Mouse (Mus musculus) CH12.LX (cell line): ENCODE data around the gene Crip2. TPM values are rescaled to one million over a fixed set of nuclear protein-coding genes. Genes with fewer than 3 reads are reported as not detected.
A peak's percentile ranks its signal among the peaks of the same experiment; 100 is the strongest.

ENCODE experiments used
- DNase-seq: peaks from one replicate; pipeline ENCODE4 v3.0.0-alpha.2; 2013; ENCODE audit errors: extremely low read depth
- H3K27ac ChIP-seq: 2 replicates; pipeline ENCODE4 v1.5.1; 2012; ENCODE audit warnings: low read depth, mild to moderate bottlenecking, control low read depth, moderate library complexity; ENCODE audit not compliant: insufficient read depth
- H3K27me3 ChIP-seq: replicated peaks from 2 replicates; pipeline ENCODE3; 2012; ENCODE audit warnings: inconsistent platforms
- H3K36me3 ChIP-seq, 2 experiments: replicated peaks in 1 of 2; 2 replicates each; pipeline versions ENCODE3 to v1.6.1; 2012; ENCODE audit warnings: inconsistent platforms in 1 of 2, low read length in 1 of 2, mild to moderate bottlenecking in 1 of 2, mixed read lengths in 1 of 2, moderate library complexity in 1 of 2; ENCODE audit not compliant: control insufficient read depth in 1 of 2, insufficient read depth in 1 of 2
- H3K4me1 ChIP-seq, 2 experiments: 2 replicates each; pipeline ENCODE4 v1.6.1; 2012; ENCODE audit warnings: inconsistent platforms in 1 of 2, moderate library complexity in 1 of 2; ENCODE audit not compliant: insufficient read depth in 2 of 2, control insufficient read depth in 1 of 2
- H3K4me2 ChIP-seq: 2 replicates; pipeline ENCODE4 v1.6.1; 2012; ENCODE audit warnings: low read depth, mild to moderate bottlenecking, control low read depth; ENCODE audit not compliant: poor library complexity, insufficient read depth, severe bottlenecking
- H3K4me3 ChIP-seq, 3 experiments: fragments of 150-350 bp in 1 of 3; sonication (generic) in 1 of 3; replicated peaks in 1 of 3; 2 replicates each; pipeline versions ENCODE3 to v1.5.1; 2011 to 2012; ENCODE audit warnings: low read depth in 2 of 3, low read length in 2 of 3, mild to moderate bottlenecking in 2 of 3, moderate library complexity in 2 of 3, control low read depth in 1 of 3, improper control_type of control experiment in 1 of 3, inconsistent platforms in 1 of 3, mixed read lengths in 1 of 3; ENCODE audit not compliant: poor library complexity in 1 of 3
- H3K79me2 ChIP-seq: replicated peaks from 2 replicates; pipeline ENCODE4 v1.6.1; 2012; ENCODE audit warnings: mild to moderate bottlenecking, moderate library complexity; ENCODE audit not compliant: control insufficient read depth, poor library complexity, insufficient read depth, severe bottlenecking; ENCODE audit errors: extremely low read depth
- H3K9ac ChIP-seq: 2 replicates; pipeline ENCODE4 v1.6.1; 2012; ENCODE audit warnings: low read depth, mild to moderate bottlenecking, control low read depth, moderate library complexity; ENCODE audit not compliant: insufficient read depth
- H3K9me3 ChIP-seq: replicated peaks from 2 replicates; pipeline ENCODE3; 2012; ENCODE audit warnings: low read length, inconsistent platforms, mixed read lengths
- BHLHE40 ChIP-seq: IDR thresholded peaks from 2 replicates; pipeline ENCODE4 v1.6.1; 2011; ENCODE audit warnings: mild to moderate bottlenecking, low read depth, low read length, improper control_type of control experiment
- CHD1 ChIP-seq: IDR thresholded peaks from 2 replicates; pipeline ENCODE4 v1.6.1; 2012; ENCODE audit warnings: low read depth, low read length, improper control_type of control experiment, inconsistent platforms
- CHD2 ChIP-seq: IDR thresholded peaks from 2 replicates; pipeline ENCODE4 v1.6.1; 2011; ENCODE audit warnings: low read length, improper control_type of control experiment
- CTCF ChIP-seq, 2 experiments: IDR thresholded peaks in 1 of 2; conservative IDR thresholded peaks in 1 of 2; 2 replicates each; pipeline ENCODE4 v1.5.1; 2011 to 2012; ENCODE audit warnings: low read depth in 2 of 2, low read length in 2 of 2, improper control_type of control experiment in 1 of 2, inconsistent platforms in 1 of 2, mild to moderate bottlenecking in 1 of 2, moderate library complexity in 1 of 2
- E2F4 ChIP-seq: IDR thresholded peaks from 2 replicates; pipeline ENCODE4 v1.6.1; 2011; ENCODE audit warnings: low read depth, low read length, improper control_type of control experiment; ENCODE audit not compliant: insufficient replicate concordance
- ELF1 ChIP-seq: IDR thresholded peaks from 2 replicates; pipeline ENCODE4 v1.6.1; 2014; ENCODE audit warnings: low read depth, mild to moderate bottlenecking, inconsistent platforms, low read length, improper control_type of control experiment
- ETS1 ChIP-seq: conservative IDR thresholded peaks from 2 replicates; pipeline ENCODE4 v1.6.1; 2012; ENCODE audit warnings: low read depth, mild to moderate bottlenecking, inconsistent platforms, low read length, improper control_type of control experiment, moderate library complexity
- HCFC1 ChIP-seq: IDR thresholded peaks from 2 replicates; pipeline ENCODE4 v1.6.1; 2012; ENCODE audit warnings: low read depth, mild to moderate bottlenecking, inconsistent platforms, low read length, improper control_type of control experiment
- IRF4 ChIP-seq: IDR thresholded peaks from 2 replicates; pipeline ENCODE4 v1.6.1; 2014; ENCODE audit warnings: low read depth, mild to moderate bottlenecking, inconsistent platforms, low read length, improper control_type of control experiment
- JUN ChIP-seq: IDR thresholded peaks from 2 replicates; pipeline ENCODE4 v1.6.1; 2011; ENCODE audit warnings: low read depth, mild to moderate bottlenecking, low read length, improper control_type of control experiment, moderate library complexity; ENCODE audit not compliant: insufficient read depth
- JUND ChIP-seq: conservative IDR thresholded peaks from 2 replicates; pipeline ENCODE4 v1.6.1; 2011; ENCODE audit warnings: low read depth, low read length, improper control_type of control experiment
- KAT2A ChIP-seq: IDR thresholded peaks from 2 replicates; pipeline ENCODE4 v1.6.1; 2012; ENCODE audit warnings: low read length, improper control_type of control experiment, inconsistent platforms; ENCODE audit not compliant: insufficient replicate concordance
- MAFK ChIP-seq: IDR thresholded peaks from 2 replicates; pipeline ENCODE4 v1.6.1; 2011; ENCODE audit warnings: low read length, improper control_type of control experiment; ENCODE audit not compliant: insufficient replicate concordance
- MAX ChIP-seq: IDR thresholded peaks from 2 replicates; pipeline ENCODE4 v1.6.1; 2011; ENCODE audit warnings: low read length, improper control_type of control experiment
- MAZ ChIP-seq: IDR thresholded peaks from 2 replicates; pipeline ENCODE4 v1.6.1; 2012; ENCODE audit warnings: low read depth, mild to moderate bottlenecking, inconsistent platforms, low read length, improper control_type of control experiment, moderate library complexity
- MEF2A ChIP-seq: IDR thresholded peaks from 2 replicates; pipeline ENCODE4 v1.6.1; 2014; ENCODE audit warnings: low read depth, mild to moderate bottlenecking, inconsistent platforms, low read length, improper control_type of control experiment, borderline replicate concordance
- MXI1 ChIP-seq: IDR thresholded peaks from 2 replicates; pipeline ENCODE4 v1.6.1; 2011; ENCODE audit warnings: mild to moderate bottlenecking, low read depth, low read length, improper control_type of control experiment
- NELFE ChIP-seq: IDR thresholded peaks from 2 replicates; pipeline ENCODE4 v1.6.1; 2011; ENCODE audit warnings: low read depth, low read length, improper control_type of control experiment
- NRF1 ChIP-seq: IDR thresholded peaks from 2 replicates; pipeline ENCODE4 v1.6.1; 2014; ENCODE audit warnings: low read depth, mild to moderate bottlenecking, inconsistent platforms, low read length, improper control_type of control experiment, moderate library complexity
- PAX5 ChIP-seq: IDR thresholded peaks from 2 replicates; pipeline ENCODE4 v1.6.1; 2012; ENCODE audit warnings: low read length, inconsistent platforms, mixed read lengths
- POLR2A ChIP-seq: IDR thresholded peaks from 2 replicates; pipeline ENCODE4 v1.6.1; 2011; ENCODE audit warnings: low read depth, mild to moderate bottlenecking, improper control_type of control experiment, low read length
- RAD21 ChIP-seq: IDR thresholded peaks from 2 replicates; pipeline ENCODE4 v1.6.1; 2011; ENCODE audit warnings: low read depth, mild to moderate bottlenecking, low read length, improper control_type of control experiment, moderate library complexity
- RCOR1 ChIP-seq: conservative IDR thresholded peaks from 2 replicates; pipeline ENCODE4 v1.6.1; 2012; ENCODE audit warnings: low read depth, mild to moderate bottlenecking, inconsistent platforms, low read length, improper control_type of control experiment
- SIN3A ChIP-seq: IDR thresholded peaks from 2 replicates; pipeline ENCODE4 v1.6.1; 2012; ENCODE audit warnings: low read length, improper control_type of control experiment, inconsistent platforms
- SMC3 ChIP-seq: IDR thresholded peaks from 2 replicates; pipeline ENCODE4 v1.6.1; 2011; ENCODE audit warnings: low read depth, low read length, improper control_type of control experiment
- TBP ChIP-seq: conservative IDR thresholded peaks from 2 replicates; pipeline ENCODE4 v1.6.1; 2011; ENCODE audit warnings: low read depth, low read length, improper control_type of control experiment
- TCF12 ChIP-seq: IDR thresholded peaks from 2 replicates; pipeline ENCODE4 v1.6.1; 2014; ENCODE audit warnings: low read depth, mild to moderate bottlenecking, inconsistent platforms, low read length, improper control_type of control experiment
- UBTF ChIP-seq: IDR thresholded peaks from 2 replicates; pipeline ENCODE4 v1.6.1; 2012; ENCODE audit warnings: low read depth, mild to moderate bottlenecking, inconsistent platforms, low read length, improper control_type of control experiment, moderate library complexity
- USF1 ChIP-seq: IDR thresholded peaks from 2 replicates; pipeline ENCODE4 v1.6.1; 2014; ENCODE audit warnings: low read depth, mild to moderate bottlenecking, inconsistent platforms, low read length, improper control_type of control experiment
- ZC3H11A ChIP-seq: IDR thresholded peaks from 2 replicates; pipeline ENCODE4 v1.6.1; 2012; ENCODE audit warnings: low read depth, mild to moderate bottlenecking, inconsistent platforms, low read length, improper control_type of control experiment
- ZMIZ1 ChIP-seq: IDR thresholded peaks from 2 replicates; pipeline ENCODE4 v1.6.1; 2012; ENCODE audit warnings: low read depth, mild to moderate bottlenecking, inconsistent platforms, low read length, improper control_type of control experiment
- dilution Hi-C: fragments of 300-500 bp; cut with MboI; formaldehyde crosslinking; loops from 2 replicates; pipeline ENCODE4 v1.14.3; 2020; ENCODE audit warnings: low sequenced_read_pairs; ENCODE audit not compliant: extremely low pct_unique_long_range_greater_than_20kb, extremely low pct_ligation_motif_present
- in situ Hi-C: fragments of 300-500 bp; cut with MboI; formaldehyde crosslinking; loops from 3 replicates; pipeline ENCODE4 v1.14.3; 2019; ENCODE audit warnings: low sequenced_read_pairs, low pct_ligation_motif_present, low pct_unique_long_range_greater_than_20kb, mixed read lengths
- polyA plus RNA-seq: library from polyadenylated mRNA; unstranded; fragments of >175 nt; gene quantifications from 2 replicates; pipeline ENCODE4 v1.2.1, GENCODE M21; 2012; ENCODE audit warnings: low read depth; ENCODE audit not compliant: insufficient read length
- total RNA-seq, 2 experiments: library from RNA; depleted of rRNA; stranded (reverse); fragments of 300-350 nt in 1 of 2; fragments of >200 nt in 1 of 2; gene quantifications; 2 replicates each; pipeline ENCODE4 v1.2.3; 2012 to 2014

Crip2 gene
- total and polyA plus RNA-seq, 3 experiments = 0.89 to 7.7 TPM; not detected in 1

DNA sequence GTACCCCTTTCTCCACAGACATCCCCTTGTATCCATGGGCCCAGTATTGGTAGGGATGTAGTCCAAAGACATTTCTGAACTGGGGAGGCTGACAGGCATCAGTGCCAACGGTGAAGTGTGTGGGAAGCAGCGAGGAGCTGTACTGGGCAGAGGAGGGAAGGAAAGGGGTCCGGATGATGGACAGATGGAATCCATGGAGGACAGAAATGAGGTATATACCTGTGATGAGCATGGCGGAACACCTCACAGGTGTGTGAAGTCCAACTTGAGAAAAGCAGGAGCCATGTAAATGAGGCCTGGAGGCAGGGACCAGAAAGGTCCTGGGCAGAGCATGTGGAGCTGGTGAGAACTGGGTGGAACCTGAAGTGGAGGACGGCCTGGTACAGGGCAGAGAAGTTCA is 5.6 kb downstream of the Crip2 start:
- Histone ChIP-seq H3K79me2 (no peaks in the 10 kb centered on the region), H3K9me3 (peaks cover 8% of the 10 kb centered on the region), H3K4me3 (no peak overlapping the region), H3K36me3 (peaks cover 0 to 7% of the 10 kb centered on the region in 2 experiments), H3K27me3 (peaks cover 28% of the 10 kb centered on the region), H3K4me2 (no peak overlapping the region), H3K9ac (no peak overlapping the region), H3K27ac (no peak overlapping the region), H3K4me1 (peaks cover 10 to 24% of the 10 kb centered on the region in 2 experiments)
- in situ Hi-C loops (no loop called here), dilution Hi-C loops (no loop called here)
- no peak for DNase-seq
- no peak for TF ChIP-seq POLR2A
- no peak for TF ChIP-seq JUN
- TF ChIP-seq KAT2A = no peak

DNA sequence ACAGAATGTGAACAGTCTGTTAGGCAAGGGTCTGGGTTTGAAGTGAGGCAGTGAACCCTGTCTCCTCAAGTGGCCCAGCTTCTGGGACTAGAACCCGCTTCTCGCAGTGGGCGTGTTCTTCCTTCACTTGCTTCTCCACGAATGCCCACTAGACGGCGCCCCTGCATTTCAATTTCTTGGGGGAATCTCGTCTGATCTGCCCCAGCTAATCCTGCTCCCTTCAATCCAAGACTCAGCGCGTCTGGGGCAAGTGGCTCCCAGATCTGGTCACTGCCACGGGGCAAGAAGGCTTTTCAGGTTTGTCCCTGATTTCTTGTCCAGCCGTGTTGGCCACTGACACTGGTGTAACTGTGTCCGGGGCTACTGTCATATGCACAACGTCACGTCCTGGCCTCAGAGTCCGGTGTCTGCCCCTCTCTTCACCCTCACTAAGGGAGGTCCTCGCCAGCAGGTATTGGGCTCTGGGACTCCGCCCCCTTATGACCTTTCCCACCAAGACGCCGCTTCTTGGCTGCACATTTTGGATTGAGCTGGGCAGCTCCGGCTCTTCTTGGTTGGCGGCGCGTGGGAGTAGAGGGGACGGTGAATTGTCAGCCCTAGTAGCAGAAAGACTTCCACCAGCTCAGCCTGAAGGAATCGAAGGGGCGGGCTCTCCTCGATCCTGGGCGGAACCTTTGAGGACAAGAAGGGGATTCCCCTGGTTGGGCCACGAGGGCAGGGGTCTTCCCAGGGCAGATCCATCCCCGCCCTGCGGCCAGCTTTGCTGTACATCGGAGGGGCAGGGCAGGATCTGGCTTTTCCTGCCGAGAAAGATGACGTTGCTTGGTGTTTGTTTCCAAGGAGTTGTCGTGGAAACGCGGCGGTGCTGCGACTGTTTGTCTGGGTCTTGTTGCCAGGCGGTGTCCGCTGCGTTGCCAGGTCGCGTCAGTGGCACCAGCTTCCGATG is 6.3 kb downstream of the Crip2 start, which contains the start of gene Crip1:
Crip1 (plus strand) TSS at position 205 of the 946 bp plus-strand sequence.
- Histone ChIP-seq H3K79me2 (no peaks in the 10 kb centered on the region), H3K9ac (no peak within 1 kb of the TSS), H3K27me3 (peaks cover 36% of the 10 kb centered on the region), H3K4me1 (peaks cover 10 to 19% of the 10 kb centered on the region in 2 experiments), H3K4me3 (no peak within 1 kb of the TSS), H3K27ac (no peak within 1 kb of the TSS), H3K36me3 (peaks cover 0 to 6% of the 10 kb centered on the region in 2 experiments), H3K9me3 (no peaks in the 10 kb centered on the region), H3K4me2 (no peak within 1 kb of the TSS)
- in situ Hi-C loops (no loop called here), dilution Hi-C loops (no loop called here)
- DNase-seq = peak; percentile 68
- TF ChIP-seq MEF2A (no peak), ZC3H11A (0 out of 2 replicates have a peak, but pooled peaks have one; percentile 19), NELFE (no peak), MAX (no peak; the same call in 1 of the 2 replicates), SMC3 (peak; percentile 75), ELF1 (no peak), RCOR1 (no peak), MXI1 (no peak), RAD21 (peak; percentile 71), ZMIZ1 (no peak), NRF1 (0 out of 2 replicates have a peak, but pooled peaks have one; percentile 23), PAX5 (no peak), IRF4 (peak; percentile 23; the same call in 1 of the 2 replicates), MAFK (no peak), JUND (no peak), E2F4 (no peak), CTCF (conservative IDR thresholded peaks at IDR 0.05 in 1 of 2, IDR thresholded peaks at IDR 0.05 in 1 of 2; ENCODE audit: low read depth in 2 of 2, low read length in 2 of 2) (peak; percentile 91 to 92), BHLHE40 (no peak), CHD2 (no peak), MAZ (no peak), SIN3A (0 out of 2 replicates have a peak, but pooled peaks have one; percentile 26), ETS1 (no peak), TCF12 (no peak), KAT2A (no peak), USF1 (no peak), HCFC1 (no peak), TBP (no peak), POLR2A (no peak), CHD1 (no peak), UBTF (no peak)
